ENCODE assay signal across 19 mouse cellular contexts in the genomic region with DNA sequence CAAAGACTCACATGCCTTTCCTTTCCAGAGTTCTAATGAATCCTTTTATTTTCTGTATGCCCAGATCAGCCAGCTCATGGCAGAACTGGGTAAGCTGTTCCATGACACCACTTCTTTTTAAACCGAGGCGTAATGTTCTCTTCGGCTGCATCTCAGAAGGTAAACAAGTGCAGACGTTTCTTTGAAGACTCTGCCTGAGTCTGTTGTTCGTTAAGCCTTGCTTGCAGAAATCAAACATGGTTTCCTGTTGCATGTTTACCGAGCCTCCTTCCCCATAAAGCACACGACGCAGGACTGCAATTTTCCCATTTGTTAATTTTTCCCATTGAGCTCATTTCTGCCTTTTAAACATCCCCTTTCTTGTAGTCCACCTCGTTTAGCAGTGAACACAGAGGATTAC.
"Had no signal": no experiment of that assay in that cellular context is flagged by ENCODE, and none has a peak within 500 bp of the region (broad histone marks: within the 10 kb centered on the region; RNA-seq: fewer than 3 reads in every experiment).

No protein-coding gene starts in this region.

- H3K27ac ChIP-seq: kidney, embryonic 15.5 days; left cerebral cortex, adult 2 months; limb, embryonic 13.5 days; liver, embryonic 12.5 days; liver, embryonic 15.5 days; lung, embryonic 15.5 days; midbrain, embryonic 12.5 days; neural tube, embryonic 13.5 days; stomach, embryonic 15.5 days had no signal

- H3K9me3 ChIP-seq: kidney, embryonic 15.5 days; limb, embryonic 13.5 days; liver, embryonic 12.5 days; liver, embryonic 15.5 days; lung, embryonic 15.5 days; midbrain, embryonic 12.5 days; neural tube, embryonic 13.5 days; stomach, embryonic 15.5 days had no signal

- H3K4me1 ChIP-seq: liver, embryonic 12.5 days; liver, embryonic 15.5 days had no signal

- H3K27me3 ChIP-seq: liver, embryonic 12.5 days; liver, embryonic 15.5 days; lung, embryonic 15.5 days; neural tube, embryonic 13.5 days; stomach, embryonic 15.5 days had no signal

- DNase-seq: layer of hippocampus, postnatal 36 days; left cerebral cortex, postnatal 4 days; liver; lung, adult 18-20 months; retina, postnatal 1 day; right cerebral cortex, postnatal 25 days; spleen, adult 18-20 months; thymus, postnatal 25 days had no signal

- H3K9ac ChIP-seq: kidney, embryonic 15.5 days; limb, embryonic 13.5 days; liver, embryonic 12.5 days; liver, embryonic 15.5 days; lung, embryonic 15.5 days; midbrain, embryonic 12.5 days; neural tube, embryonic 13.5 days; stomach, embryonic 15.5 days had no signal

- ATAC-seq: liver, embryonic 12.5 days; midbrain, embryonic 16.5 days had no signal

- H3K4me2 ChIP-seq: kidney, embryonic 15.5 days; limb, embryonic 13.5 days; liver, embryonic 12.5 days; liver, embryonic 15.5 days; lung, embryonic 15.5 days; midbrain, embryonic 12.5 days; neural tube, embryonic 13.5 days; stomach, embryonic 15.5 days had no signal

- H3K4me3 ChIP-seq: kidney, embryonic 15.5 days; left cerebral cortex, adult 2 months; limb, embryonic 13.5 days; liver, embryonic 12.5 days; liver, embryonic 15.5 days; lung, embryonic 15.5 days; midbrain, embryonic 12.5 days; myocyte; neural tube, embryonic 13.5 days; stomach, embryonic 15.5 days had no signal

- H3K36me3 ChIP-seq: kidney, embryonic 15.5 days; limb, embryonic 13.5 days; liver, embryonic 12.5 days; liver, embryonic 15.5 days; lung, embryonic 15.5 days; midbrain, embryonic 12.5 days; neural tube, embryonic 13.5 days; stomach, embryonic 15.5 days had no signal
